8 mouse cellular contexts compared by ENCODE assay signal in genomic region chr9:57056237-57056636, GRCm38 (mm10). TPM values are rescaled to one million over a fixed set of nuclear protein-coding genes. Genes with fewer than 3 reads are reported as not detected.
DNase-seq lines count a peak whose midpoint lies in the region; ATAC-seq lines count a peak whose summit lies in the region.

No protein-coding gene starts in this region.

- peak; percentile 83 for ATAC-seq in megakaryocyte-erythroid progenitor cell, adult 5-6 weeks (replicated peaks; ENCODE audit: low FRiP score, low TSS enrichment, poor library complexity, severe bottlenecking)

- DNase-seq in frontal cortex, adult 2 months (ENCODE audit: extremely low spot score in 1 of 2, low spot score in 1 of 2): peak; percentile 55 to 83
- no peak for DNase-seq in frontal cortex, postnatal 25 days (ENCODE audit: low spot score in 2 of 2)
- peak; percentile 18 to 31 for DNase-seq in urinary bladder, postnatal 36 days (ENCODE audit: low spot score in 2 of 2)
- no peak for DNase-seq in urinary bladder, adult 2 months (ENCODE audit: low spot score)
- DNase-seq in embryo, embryonic 10 days (ENCODE audit: low spot score): peak; percentile 43
- DNase-seq in kidney, adult 9 months: peak; percentile 91
- DNase-seq in thymus, postnatal 14 days: peak; percentile 78

RNA-seq across cellular contexts. Expression of gene Sin3a, which starts 15.6 kb away (rescaled TPM):
- 27.4 and 29.9 TPM in 2 replicates for polyA plus RNA-seq in frontal cortex, adult 2 months (2012; rRNA removed)
- polyA plus RNA-seq in urinary bladder, adult 2 months (2012; rRNA removed): 32.3 TPM in 2 replicates
- total RNA-seq in megakaryocyte-erythroid progenitor cell, adult 5-6 weeks (2014; fragmentation: Nextera tagmentation): 65.6 and 111 TPM in 2 replicates
- total RNA-seq in megakaryocyte-erythroid progenitor cell, adult 5-6 weeks (2017): 108 and 111 TPM in 2 replicates

Comparison
In these comparisons a context has a peak if more than half of its experiments do, and no peak if none do; other contexts are left out.
1. DNase-seq: peak in frontal cortex, adult 2 months (2 of 2), urinary bladder, postnatal 36 days (2 of 2), embryo, embryonic 10 days (single experiment), kidney, adult 9 months (single experiment) and thymus, postnatal 14 days (single experiment); none in frontal cortex, postnatal 25 days (0 of 2) and urinary bladder, adult 2 months (single experiment).